Mouse (Mus musculus) natural killer cell, adult 2 months (primary cell): ENCODE measurements at regions not wholly inside any gene's neighbourhood (a gene's known extent, or its start where the extent isn't known, plus 50 kb on each side); places are given as distances from the start of the nearest gene placed in this dataset.

Experiments
- DNase-seq, 2 experiments: peaks; one replicate each; pipeline ENCODE4 v3.0.0; 2022; ENCODE audit warnings: low spot score in 2 of 2

- no peak for DNase-seq
Observed at GRCm38 (mm10) chr8:103270035-103270434, 484.6 kb upstream of the Cdh11 start.

GRCm38 (mm10) chr8:103270815-103271553 is 485.5 kb upstream of the Cdh11 start:
- DNase-seq = no peak

- DNase-seq = no peak
Observed at GRCm38 (mm10) chr8:103272305-103273079, 487.1 kb upstream of the Cdh11 start.

GRCm38 (mm10) chr8:103273476-103273875 is 488.0 kb upstream of the Cdh11 start:
- DNase-seq = no peak

GRCm38 (mm10) chr8:103281801-103282200 is 496.4 kb upstream of the Cdh11 start:
- no peak for DNase-seq

- no peak for DNase-seq
Observed at GRCm38 (mm10) chr8:103288561-103288974, 503.1 kb upstream of the Cdh11 start.

GRCm38 (mm10) chr8:103292896-103293295 is 507.5 kb upstream of the Cdh11 start:
- DNase-seq = no peak

GRCm38 (mm10) chr8:103306476-103307183 is 521.2 kb upstream of the Cdh11 start:
- no peak for DNase-seq

GRCm38 (mm10) chr8:103313576-103313975 is 528.1 kb upstream of the Cdh11 start:
- DNase-seq = no peak

- DNase-seq = no peak
Observed at GRCm38 (mm10) chr8:103314279-103315022, 529.0 kb upstream of the Cdh11 start.

- DNase-seq = no peak
Observed at GRCm38 (mm10) chr8:103315742-103316141, 530.3 kb upstream of the Cdh11 start.

- DNase-seq = no peak
Observed at GRCm38 (mm10) chr8:103316691-103317091, 531.2 kb upstream of the Cdh11 start.

GRCm38 (mm10) chr8:103317149-103317725 is 531.8 kb upstream of the Cdh11 start:
- no peak for DNase-seq

GRCm38 (mm10) chr8:103324016-103324665 is 538.7 kb upstream of the Cdh11 start:
- DNase-seq = no peak

GRCm38 (mm10) chr8:103331415-103331814 is 546.0 kb upstream of the Cdh11 start:
- no peak for DNase-seq

GRCm38 (mm10) chr8:103337314-103337713 is 551.9 kb upstream of the Cdh11 start:
- DNase-seq = no peak

- no peak for DNase-seq
Observed at GRCm38 (mm10) chr8:103339042-103339441, 553.6 kb upstream of the Cdh11 start.

GRCm38 (mm10) chr8:103339951-103340350 is 554.5 kb upstream of the Cdh11 start:
- no peak for DNase-seq

- DNase-seq = no peak
Observed at GRCm38 (mm10) chr8:103343891-103344290, 558.4 kb upstream of the Cdh11 start.

- no peak for DNase-seq
Observed at GRCm38 (mm10) chr8:103344871-103345270, 559.4 kb upstream of the Cdh11 start.
